Mouse (Mus musculus) MEL (cell line): ENCODE data around the gene Wrap73.

ENCODE experiments used
- CHD2 ChIP-seq: IDR thresholded peaks from 2 replicates; pipeline ENCODE4 v1.6.1; 2011; ENCODE audit warnings: low read length, improper control_type of control experiment
- CTCF ChIP-seq, 3 experiments: IDR thresholded peaks in 2 of 3; conservative IDR thresholded peaks in 1 of 3; 2 replicates each; pipeline ENCODE4 v1.5.1; 2011 to 2012; ENCODE audit warnings: low read length in 3 of 3, low read depth in 2 of 3, mild to moderate bottlenecking in 2 of 3, improper control_type of control experiment in 1 of 3, inconsistent platforms in 1 of 3, mixed read lengths in 1 of 3, moderate library complexity in 1 of 3; ENCODE audit not compliant: control insufficient read depth in 1 of 3, insufficient read depth in 1 of 3, poor library complexity in 1 of 3, severe bottlenecking in 1 of 3
- MAFK ChIP-seq: IDR thresholded peaks from 2 replicates; pipeline ENCODE4 v1.6.1; 2011; ENCODE audit warnings: low read depth, mild to moderate bottlenecking, low read length, improper control_type of control experiment, borderline replicate concordance
- MAX ChIP-seq: IDR thresholded peaks from 2 replicates; pipeline ENCODE4 v1.6.1; 2011; ENCODE audit warnings: low read length, improper control_type of control experiment
- POLR2A ChIP-seq, 2 experiments: IDR thresholded peaks; 2 replicates each; pipeline ENCODE4 v1.6.1; 2011 to 2012; ENCODE audit warnings: low read length in 2 of 2, mild to moderate bottlenecking in 2 of 2, control low read depth in 1 of 2, improper control_type of control experiment in 1 of 2, low read depth in 1 of 2, moderate library complexity in 1 of 2; ENCODE audit not compliant: control insufficient read depth in 1 of 2, insufficient read depth in 1 of 2, poor library complexity in 1 of 2
- RAD21 ChIP-seq: IDR thresholded peaks from 2 replicates; pipeline ENCODE4 v1.6.1; 2011; ENCODE audit warnings: mild to moderate bottlenecking, low read depth, low read length, improper control_type of control experiment
- USF1 ChIP-seq: IDR thresholded peaks from 2 replicates; pipeline ENCODE4 v1.6.1; 2014; ENCODE audit warnings: low read depth, mild to moderate bottlenecking, inconsistent platforms, low read length, improper control_type of control experiment, moderate library complexity
- ZKSCAN1 ChIP-seq: IDR thresholded peaks from 2 replicates; pipeline ENCODE4 v1.6.1; 2012; ENCODE audit warnings: low read depth, mild to moderate bottlenecking, inconsistent platforms, low read length, improper control_type of control experiment, moderate library complexity
- ZMIZ1 ChIP-seq: IDR thresholded peaks from 2 replicates; pipeline ENCODE4 v1.6.1; 2012; ENCODE audit warnings: low read depth, mild to moderate bottlenecking, inconsistent platforms, low read length, improper control_type of control experiment, moderate library complexity

- TF ChIP-seq ZMIZ1: no peak
- no peak for TF ChIP-seq MAFK
- no peak for TF ChIP-seq MAX
- TF ChIP-seq CTCF (IDR thresholded peaks at IDR 0.05 in 2 of 3, conservative IDR thresholded peaks at IDR 0.05 in 1 of 3; ENCODE audit: control insufficient read depth in 1 of 3, insufficient read depth in 1 of 3, low read depth in 2 of 3, low read length in 3 of 3, poor library complexity in 1 of 3, severe bottlenecking in 1 of 3): no peak
- TF ChIP-seq POLR2A (IDR thresholded peaks at IDR 0.05; ENCODE audit: control insufficient read depth in 1 of 2, insufficient read depth in 1 of 2, low read depth in 1 of 2, low read length in 2 of 2, poor library complexity in 1 of 2): no peak
- TF ChIP-seq ZKSCAN1: no peak
- no peak for TF ChIP-seq USF1
- no peak for TF ChIP-seq RAD21
- TF ChIP-seq CHD2: no peak
Observed at GRCm38 (mm10) chr4:154121800-154122199, 20.4 kb upstream of the Wrap73 start.
